Mouse (Mus musculus) stomach, postnatal 0 days (tissue): Measurements from ENCODE around the gene Wdr12.

Experiments
- CTCF ChIP-seq: IDR thresholded peaks from 2 replicates; pipeline ENCODE4 v1.5.1; 2016; ENCODE audit warnings: antibody characterized with exemption, low read depth, mild to moderate bottlenecking, moderate library complexity
- EP300 ChIP-seq: optimal IDR thresholded peaks from 2 replicates; pipeline ENCODE3; 2016; ENCODE audit warnings: antibody characterized with exemption

GRCm38 (mm10) chr1:60098839-60099238 is 394 bp upstream of the Wdr12 start:
- TF ChIP-seq CTCF (no peak), EP300 (no peak)
